Mouse (Mus musculus): Measurements from ENCODE around the gene Rasgrp4. TPM values are rescaled to one million over a fixed set of nuclear protein-coding genes. Genes with fewer than 3 reads are reported as not detected.

The Rasgrp4 gene
- total RNA-seq (2014; rRNA removed; ENCODE audit: low replicate concordance), result 0.19 and 1.9 TPM in 2 replicates
- polyA plus RNA-seq (2015; fragmentation: Nextera tagmentation; extraction: Ambion mirVana), result 0.18 and 0.79 TPM in 2 replicates

GRCm38 (mm10) chr7:29134693-29135386 is at the start of gene Rasgrp4:
TSS of gene Rasgrp4 (plus strand) at chr7:29134851.
- H3K4me3 ChIP-seq (ENCODE audit: low read depth, low read length), result peak within 1 kb of the TSS; percentile 31; the same call in 1 of the 2 replicates
- H3K9ac ChIP-seq (replicated peaks; ENCODE audit: low read depth, low read length), result no peak within 1 kb of the TSS
- no peak for TF ChIP-seq CTCF (IDR thresholded peaks at IDR 0.05; ENCODE audit: low read depth)
- TF ChIP-seq EP300 (IDR thresholded peaks at IDR 0.05; ENCODE audit: low read depth), result no peak
- H3K27me3 ChIP-seq (ENCODE audit: control insufficient read depth, insufficient read depth, low read length), result peaks cover 8% of the 10 kb centered on the region
- ATAC-seq (ENCODE audit: insufficient read depth, low read depth), result no peak
- under 1% methylated on average over 16 of the region's 20 CpGs for WGBS
- DNase-seq (ENCODE audit: low spot score), result no peak
- H3K36me3 ChIP-seq (replicated peaks; ENCODE audit: control insufficient read depth, insufficient read depth, low read length), result no peaks in the 10 kb centered on the region
- no peak within 1 kb of the TSS for H3K27ac ChIP-seq (ENCODE audit: low read depth)
- H3K4me1 ChIP-seq (ENCODE audit: control insufficient read depth, insufficient read depth), result no peaks in the 10 kb centered on the region
- H3K9me3 ChIP-seq (replicated peaks; ENCODE audit: control insufficient read depth, low read length), result no peaks in the 10 kb centered on the region
- H3K4me2 ChIP-seq (ENCODE audit: low read depth, low read length), result peak within 1 kb of the TSS; percentile 46

GRCm38 (mm10) chr7:29085981-29086380 is 48.7 kb upstream of the Rasgrp4 start:
- Histone ChIP-seq H3K4me1 (ENCODE audit: control insufficient read depth, insufficient read depth) (no peaks in the 10 kb centered on the region), H3K9me3 (replicated peaks; ENCODE audit: control insufficient read depth, low read length) (no peaks in the 10 kb centered on the region), H3K4me3 (ENCODE audit: low read depth, low read length) (no peak overlapping the region), H3K27ac (ENCODE audit: low read depth) (no peak overlapping the region), H3K36me3 (replicated peaks; ENCODE audit: control insufficient read depth, insufficient read depth, low read length) (no peaks in the 10 kb centered on the region), H3K4me2 (ENCODE audit: low read depth, low read length) (no peak overlapping the region), H3K9ac (replicated peaks; ENCODE audit: low read depth, low read length) (no peak overlapping the region), H3K27me3 (ENCODE audit: control insufficient read depth, insufficient read depth, low read length) (peaks cover 6% of the 10 kb centered on the region)
- 87% methylated on average over 30 of the region's 30 CpGs for WGBS
- TF ChIP-seq CTCF (IDR thresholded peaks at IDR 0.05; ENCODE audit: low read depth) (no peak), EP300 (IDR thresholded peaks at IDR 0.05; ENCODE audit: low read depth) (no peak)
- ATAC-seq (ENCODE audit: insufficient read depth, low read depth) (no peak), DNase-seq (ENCODE audit: low spot score) (no peak)

- no peak for TF ChIP-seq CTCF (IDR thresholded peaks at IDR 0.05; ENCODE audit: low read depth)
- no peak for TF ChIP-seq EP300 (IDR thresholded peaks at IDR 0.05; ENCODE audit: low read depth)
- Histone ChIP-seq H3K9me3 (replicated peaks; ENCODE audit: control insufficient read depth, low read length) (no peaks in the 10 kb centered on the region), H3K27me3 (ENCODE audit: control insufficient read depth, insufficient read depth, low read length) (peaks cover 6% of the 10 kb centered on the region), H3K4me3 (ENCODE audit: low read depth, low read length) (no peak overlapping the region), H3K36me3 (replicated peaks; ENCODE audit: control insufficient read depth, insufficient read depth, low read length) (no peaks in the 10 kb centered on the region), H3K4me1 (ENCODE audit: control insufficient read depth, insufficient read depth) (no peaks in the 10 kb centered on the region), H3K9ac (replicated peaks; ENCODE audit: low read depth, low read length) (no peak overlapping the region), H3K27ac (ENCODE audit: low read depth) (no peak overlapping the region), H3K4me2 (ENCODE audit: low read depth, low read length) (no peak overlapping the region)
- 75% methylated on average over 10 of the region's 10 CpGs for WGBS
- no peak for ATAC-seq (ENCODE audit: insufficient read depth, low read depth)
- DNase-seq (ENCODE audit: low spot score), result no peak
These were observed 47.7 kb upstream of the Rasgrp4 start for GRCm38 (mm10) chr7:29086902-29087301.

- WGBS, result 44% methylated on average over 6 of the region's 6 CpGs
- Histone ChIP-seq H3K9me3 (replicated peaks; ENCODE audit: control insufficient read depth, low read length) (no peaks in the 10 kb centered on the region), H3K4me3 (ENCODE audit: low read depth, low read length) (no peak overlapping the region), H3K4me2 (ENCODE audit: low read depth, low read length) (no peak overlapping the region), H3K36me3 (replicated peaks; ENCODE audit: control insufficient read depth, insufficient read depth, low read length) (no peaks in the 10 kb centered on the region), H3K9ac (replicated peaks; ENCODE audit: low read depth, low read length) (no peak overlapping the region), H3K27ac (ENCODE audit: low read depth) (no peak overlapping the region), H3K27me3 (ENCODE audit: control insufficient read depth, insufficient read depth, low read length) (peaks cover 6% of the 10 kb centered on the region), H3K4me1 (ENCODE audit: control insufficient read depth, insufficient read depth) (no peaks in the 10 kb centered on the region)
- DNase-seq (ENCODE audit: low spot score) (no peak), ATAC-seq (ENCODE audit: insufficient read depth, low read depth) (no peak)
- TF ChIP-seq EP300 (IDR thresholded peaks at IDR 0.05; ENCODE audit: low read depth), result no peak
- no peak for TF ChIP-seq CTCF (IDR thresholded peaks at IDR 0.05; ENCODE audit: low read depth)
These were observed 45.8 kb upstream of the Rasgrp4 start for GRCm38 (mm10) chr7:29088817-29089216.

GRCm38 (mm10) chr7:29097131-29097530 is 37.5 kb upstream of the Rasgrp4 start:
- DNase-seq (ENCODE audit: low spot score) (no peak), ATAC-seq (ENCODE audit: insufficient read depth, low read depth) (no peak)
- Histone ChIP-seq H3K4me1 (ENCODE audit: control insufficient read depth, insufficient read depth) (no peaks in the 10 kb centered on the region), H3K9ac (replicated peaks; ENCODE audit: low read depth, low read length) (no peak overlapping the region), H3K27ac (ENCODE audit: low read depth) (no peak overlapping the region), H3K4me2 (ENCODE audit: low read depth, low read length) (no peak overlapping the region), H3K9me3 (replicated peaks; ENCODE audit: control insufficient read depth, low read length) (no peaks in the 10 kb centered on the region), H3K4me3 (ENCODE audit: low read depth, low read length) (no peak overlapping the region), H3K36me3 (replicated peaks; ENCODE audit: control insufficient read depth, insufficient read depth, low read length) (no peaks in the 10 kb centered on the region), H3K27me3 (ENCODE audit: control insufficient read depth, insufficient read depth, low read length) (0 out of 2 replicates have a peak, but pooled peaks cover 3% of the 10 kb centered on the region)
- TF ChIP-seq CTCF (IDR thresholded peaks at IDR 0.05; ENCODE audit: low read depth) (no peak), EP300 (IDR thresholded peaks at IDR 0.05; ENCODE audit: low read depth) (no peak)
- WGBS, result 79% methylated on average over 16 of the region's 16 CpGs
